Mouse (Mus musculus) liver, adult 2 months (tissue): ENCODE results near the gene Serinc5.

Experiments
- CTCF ChIP-seq: fragments of 200-500 bp; IDR thresholded peaks from 2 replicates; pipeline ENCODE4 v1.5.1; 2011; ENCODE audit warnings: low read depth, low read length, control low read depth
- POLR2A ChIP-seq: fragments of 200-500 bp; IDR thresholded peaks from 2 replicates; pipeline ENCODE4 v1.6.1; 2011; ENCODE audit warnings: low read length, control low read depth; ENCODE audit not compliant: insufficient read depth; ENCODE audit errors: extremely low read depth

- no peak for TF ChIP-seq POLR2A
- no peak for TF ChIP-seq CTCF
Observed at GRCm38 (mm10) chr13:92631450-92631849, 20.6 kb downstream of the Serinc5 start.
